In genomic region chr8:128709261-128709660, GRCm38 (mm10) we compare ENCODE assay signal across 9 mouse cellular contexts. TPM values are rescaled to one million over a fixed set of nuclear protein-coding genes. Genes with fewer than 3 reads are reported as not detected.
DNase-seq lines count a peak whose midpoint lies in the region; TF ChIP-seq lines count a peak whose summit lies in the region.
"Had no signal": no experiment of that assay in that cellular context is flagged by ENCODE, and none has a peak within 500 bp of the region (broad histone marks: within the 10 kb centered on the region; RNA-seq: fewer than 3 reads in every experiment).

No protein-coding gene starts in this region.

- no peak overlapping the region for H3K4me3 ChIP-seq in E14TG2a.4 (replicated peaks; ENCODE audit: low read length)
- H3K4me3 ChIP-seq: limb, embryonic 13.5 days had no signal

- TF ChIP-seq CTCF in E14TG2a.4 (conservative IDR thresholded peaks at IDR 0.05; ENCODE audit: low read length): peak; percentile 99

- no peaks in the 10 kb centered on the region for H3K4me1 ChIP-seq in E14TG2a.4 (replicated peaks; ENCODE audit: low read depth, low read length)
- H3K4me1 ChIP-seq: limb, embryonic 13.5 days had no signal

- no peaks in the 10 kb centered on the region for H3K9me3 ChIP-seq in E14TG2a.4 (ENCODE audit: low read length)
- H3K9me3 ChIP-seq: limb, embryonic 13.5 days had no signal

- peaks cover 64% of the 10 kb centered on the region for H3K36me3 ChIP-seq in E14TG2a.4 (ENCODE audit: insufficient read depth, low read length)

- H3K27me3 ChIP-seq in E14TG2a.4 (ENCODE audit: insufficient read depth, low read length): no peaks in the 10 kb centered on the region
- H3K27me3 ChIP-seq: limb, embryonic 13.5 days had no signal

- DNase-seq in adipocyte (ENCODE audit: low spot score): peak; percentile 32
- DNase-seq in cerebellum, postnatal 4 days (ENCODE audit: low spot score in 2 of 2): peak; percentile 70 to 84
- peak; percentile 61 for DNase-seq in gastrocnemius, postnatal 25 days
- peak; percentile 82 to 94 for DNase-seq in kidney, postnatal 36 days
- peak; percentile 78 to 85 for DNase-seq in lung, adult 18-20 months
- peak; percentile 58 to 80 for DNase-seq in right cerebral cortex, postnatal 10 days (ENCODE audit: low spot score in 2 of 2)
- peak; percentile 85 for DNase-seq in urinary bladder, postnatal 14 days (ENCODE audit: low spot score)

RNA-seq across cellular contexts. Expression of gene Itgb1, which starts 23.8 kb away (rescaled TPM):
- 100 to 1,000 TPM; 177 to 199 TPM for total RNA-seq in gastrocnemius, postnatal 25 days (2021)

Comparison
In these comparisons a context has a peak if more than half of its experiments do, and no peak if none do; other contexts are left out.
1. DNase-seq: peak in every context shown above with its lines; median percentile 88 in kidney, postnatal 36 days; 85 in urinary bladder, postnatal 14 days; 82 in lung, adult 18-20 months; 77 in cerebellum, postnatal 4 days; 69 in right cerebral cortex, postnatal 10 days; 61 in gastrocnemius, postnatal 25 days; 32 in adipocyte.